Mouse (Mus musculus) spleen, adult 2 months (tissue): ENCODE measurements around the gene Wdr19.

ENCODE experiments used
- CTCF ChIP-seq: fragments of 200-500 bp; IDR thresholded peaks from 2 replicates; pipeline ENCODE4 v1.5.1; 2011; ENCODE audit warnings: mild to moderate bottlenecking, inconsistent platforms; ENCODE audit not compliant: insufficient read depth, insufficient read length, insufficient replicate concordance; ENCODE audit errors: extremely low read depth
- POLR2A ChIP-seq: fragments of 200-500 bp; IDR thresholded peaks from 2 replicates; pipeline ENCODE4 v1.6.1; 2011; ENCODE audit warnings: low read depth, low read length, inconsistent platforms

GRCm38 (mm10) chr5:65308866-65309265 lies 109.4 kb downstream of the Wdr19 start:
- TF ChIP-seq CTCF = no peak
- no peak for TF ChIP-seq POLR2A
